Mouse (Mus musculus): Measurements from ENCODE around the gene Spata22. TPM values are rescaled to one million over a fixed set of nuclear protein-coding genes. Genes with fewer than 3 reads are reported as not detected.

Spata22 gene
- polyA plus RNA-seq, 1 experiment from 2014 or later = not detected

- Histone ChIP-seq H3K4me1 (ENCODE audit: insufficient read depth) (no peaks in the 10 kb centered on the region), H3K4me2 (no peak overlapping the region), H3K4me3 (ENCODE audit: low read depth, low read length) (no peak overlapping the region), H3K27ac (ENCODE audit: low read depth) (no peak overlapping the region), H3K9me3 (ENCODE audit: low read depth, low read length) (no peaks in the 10 kb centered on the region), H3K27me3 (ENCODE audit: insufficient read depth, low read length) (no peaks in the 10 kb centered on the region), H3K36me3 (ENCODE audit: insufficient read depth) (no peaks in the 10 kb centered on the region), H3K9ac (no peak overlapping the region)
- no peak for TF ChIP-seq CTCF (IDR thresholded peaks at IDR 0.05; ENCODE audit: low read depth)
- ATAC-seq (ENCODE audit: insufficient read depth) (no peak), DNase-seq (no peak)
- 66% methylated on average over 2 of the region's 2 CpGs for whole genome bisulfite sequencing
Measured at GRCm38 (mm10) chr11:73333357-73333756, 3.8 kb downstream of the Spata22 start.

GRCm38 (mm10) chr11:73336919-73337318 is 7.4 kb downstream of the Spata22 start:
- Histone ChIP-seq H3K9me3 (ENCODE audit: low read depth, low read length) (no peaks in the 10 kb centered on the region), H3K4me1 (ENCODE audit: insufficient read depth) (no peaks in the 10 kb centered on the region), H3K4me2 (no peak overlapping the region), H3K27ac (ENCODE audit: low read depth) (no peak overlapping the region), H3K9ac (no peak overlapping the region), H3K36me3 (ENCODE audit: insufficient read depth) (no peaks in the 10 kb centered on the region), H3K4me3 (ENCODE audit: low read depth, low read length) (no peak overlapping the region), H3K27me3 (ENCODE audit: insufficient read depth, low read length) (no peaks in the 10 kb centered on the region)
- no peak for TF ChIP-seq CTCF (IDR thresholded peaks at IDR 0.05; ENCODE audit: low read depth)
- 69% methylated on average over 4 of the region's 4 CpGs for WGBS
- no peak for DNase-seq
- ATAC-seq (ENCODE audit: insufficient read depth) = no peak

- H3K9me3 ChIP-seq (ENCODE audit: low read depth, low read length) = no peaks in the 10 kb centered on the region
- WGBS = 36% methylated on average over 3 of the region's 3 CpGs
- no peaks in the 10 kb centered on the region for H3K36me3 ChIP-seq (ENCODE audit: insufficient read depth)
- no peak for TF ChIP-seq CTCF (IDR thresholded peaks at IDR 0.05; ENCODE audit: low read depth)
- H3K9ac ChIP-seq = no peak within 1 kb of the TSS
- no peak for DNase-seq
- ATAC-seq (ENCODE audit: insufficient read depth) = no peak
- H3K4me1 ChIP-seq (ENCODE audit: insufficient read depth) = no peaks in the 10 kb centered on the region
- H3K27me3 ChIP-seq (ENCODE audit: insufficient read depth, low read length) = no peaks in the 10 kb centered on the region
- H3K4me3 ChIP-seq (ENCODE audit: low read depth, low read length) = no peak within 1 kb of the TSS
- no peak within 1 kb of the TSS for H3K27ac ChIP-seq (ENCODE audit: low read depth)
- H3K4me2 ChIP-seq = no peak within 1 kb of the TSS
Measured at GRCm38 (mm10) chr11:73350483-73350882, 20.9 kb downstream of the Spata22 start, which contains the start of gene Olfr20. Gene Olfr20, plus strand, starts transcription at chr11:73350783.

GRCm38 (mm10) chr11:73370946-73371345 is 41.4 kb downstream of the Spata22 start, which contains the start of gene Olfr376:
Gene Olfr376, plus strand, starts transcription at chr11:73371246.
- Histone ChIP-seq H3K27ac (ENCODE audit: low read depth) (no peak within 1 kb of the TSS), H3K9me3 (ENCODE audit: low read depth, low read length) (no peaks in the 10 kb centered on the region), H3K9ac (no peak within 1 kb of the TSS), H3K4me3 (ENCODE audit: low read depth, low read length) (no peak within 1 kb of the TSS), H3K4me1 (ENCODE audit: insufficient read depth) (no peaks in the 10 kb centered on the region), H3K4me2 (no peak within 1 kb of the TSS), H3K36me3 (ENCODE audit: insufficient read depth) (no peaks in the 10 kb centered on the region), H3K27me3 (ENCODE audit: insufficient read depth, low read length) (no peaks in the 10 kb centered on the region)
- WGBS = 86% methylated on average over 2 of the region's 2 CpGs
- ATAC-seq (ENCODE audit: insufficient read depth) = no peak
- no peak for TF ChIP-seq CTCF (IDR thresholded peaks at IDR 0.05; ENCODE audit: low read depth)
- no peak for DNase-seq

GRCm38 (mm10) chr11:73395374-73395773 is 65.8 kb downstream of the Spata22 start:
- Histone ChIP-seq H3K36me3 (ENCODE audit: insufficient read depth) (no peaks in the 10 kb centered on the region), H3K4me1 (ENCODE audit: insufficient read depth) (no peaks in the 10 kb centered on the region), H3K27ac (ENCODE audit: low read depth) (no peak overlapping the region), H3K9me3 (ENCODE audit: low read depth, low read length) (no peaks in the 10 kb centered on the region), H3K9ac (no peak overlapping the region), H3K27me3 (ENCODE audit: insufficient read depth, low read length) (no peaks in the 10 kb centered on the region), H3K4me3 (ENCODE audit: low read depth, low read length) (no peak overlapping the region), H3K4me2 (no peak overlapping the region)
- DNase-seq = peak; percentile 16
- no peak for ATAC-seq (ENCODE audit: insufficient read depth)
- no peak for TF ChIP-seq CTCF (IDR thresholded peaks at IDR 0.05; ENCODE audit: low read depth)
- WGBS = 59% methylated on average over 4 of the region's 4 CpGs

Other genes with a start within 250 kb of the Spata22 start
- 0.38 and 0.55 TPM in 2 replicates for gene Itgae, start 239.2 kb upstream of the Spata22 start, polyA plus RNA-seq (2014; fragmentation: Nextera tagmentation; extraction: Ambion mirVana)
- gene Haspin, start 191.4 kb upstream of the Spata22 start, polyA plus RNA-seq (2014; fragmentation: Nextera tagmentation; extraction: Ambion mirVana) = 23.2 and 23.3 TPM in 2 replicates
- 0.15 and 0.21 TPM in 2 replicates for gene P2rx5, start 169.3 kb upstream of the Spata22 start, polyA plus RNA-seq (2014; fragmentation: Nextera tagmentation; extraction: Ambion mirVana)
- gene Emc6, start 152.7 kb upstream of the Spata22 start, polyA plus RNA-seq (2014; fragmentation: Nextera tagmentation; extraction: Ambion mirVana) = 118 and 135 TPM in 2 replicates
- 252 and 263 TPM in 2 replicates for gene Tax1bp3, start 152.7 kb upstream of the Spata22 start, polyA plus RNA-seq (2014; fragmentation: Nextera tagmentation; extraction: Ambion mirVana)
- 11.4 and 12.7 TPM in 2 replicates for gene Ctns, start 130.7 kb upstream of the Spata22 start, polyA plus RNA-seq (2014; fragmentation: Nextera tagmentation; extraction: Ambion mirVana)
- gene Shpk, start 130.3 kb upstream of the Spata22 start, polyA plus RNA-seq (2014; fragmentation: Nextera tagmentation; extraction: Ambion mirVana) = 0.93 and 1.3 TPM in 2 replicates
- not detected in 2 replicates for gene Trpv1, start 95.4 kb upstream of the Spata22 start, polyA plus RNA-seq (2014; fragmentation: Nextera tagmentation; extraction: Ambion mirVana)
- 0.09 and 0.18 TPM in 2 replicates for gene Trpv3, start 62.4 kb upstream of the Spata22 start, polyA plus RNA-seq (2014; fragmentation: Nextera tagmentation; extraction: Ambion mirVana)
- gene Aspa, start 145 bp upstream of the Spata22 start, polyA plus RNA-seq (2014; fragmentation: Nextera tagmentation; extraction: Ambion mirVana) = 0.50 and 0.70 TPM in 2 replicates
- not detected in 2 replicates for gene Gm49340, start within 50 bp of the Spata22 start, polyA plus RNA-seq (2014; fragmentation: Nextera tagmentation; extraction: Ambion mirVana)
- gene Olfr20, start 21.0 kb downstream of the Spata22 start, polyA plus RNA-seq (2014; fragmentation: Nextera tagmentation; extraction: Ambion mirVana) = not detected in 2 replicates
- gene Olfr376, start 41.5 kb downstream of the Spata22 start, polyA plus RNA-seq (2014; fragmentation: Nextera tagmentation; extraction: Ambion mirVana) = not detected in 2 replicates
- not detected in 2 replicates for gene Olfr1, start 69.9 kb downstream of the Spata22 start, polyA plus RNA-seq (2014; fragmentation: Nextera tagmentation; extraction: Ambion mirVana)
- gene Olfr378, start 98.7 kb downstream of the Spata22 start, polyA plus RNA-seq (2014; fragmentation: Nextera tagmentation; extraction: Ambion mirVana) = not detected in 2 replicates
- gene Olfr380, start 127.8 kb downstream of the Spata22 start, polyA plus RNA-seq (2014; fragmentation: Nextera tagmentation; extraction: Ambion mirVana) = not detected in 2 replicates
- not detected in 2 replicates for gene Olfr381, start 161.9 kb downstream of the Spata22 start, polyA plus RNA-seq (2014; fragmentation: Nextera tagmentation; extraction: Ambion mirVana)
- not detected in 2 replicates for gene Olfr382, start 187.5 kb downstream of the Spata22 start, polyA plus RNA-seq (2014; fragmentation: Nextera tagmentation; extraction: Ambion mirVana)

All from lung, embryonic 14.5 days (tissue).